Mouse (Mus musculus) MEL (cell line): Measurements from ENCODE around the gene Fam214a. TPM values are rescaled to one million over a fixed set of nuclear protein-coding genes. Genes with fewer than 3 reads are reported as not detected.

ENCODE experiments used
- DNase-seq: peaks from one replicate; pipeline ENCODE4 v3.0.0; 2011; ENCODE audit warnings: low read depth, low spot score
- H3K27ac ChIP-seq: 2 replicates; pipeline ENCODE4 v1.5.1; 2012; ENCODE audit warnings: low read depth, mild to moderate bottlenecking, control low read depth, low read length, moderate library complexity; ENCODE audit not compliant: control insufficient read depth
- H3K27me3 ChIP-seq, 2 experiments: fragments of 150-350 bp in 1 of 2; sonication (generic) in 1 of 2; 2 replicates each; pipeline ENCODE4 v1.6.1; 2012; ENCODE audit warnings: low read length in 2 of 2, mild to moderate bottlenecking in 2 of 2, improper control_type of control experiment in 1 of 2, moderate library complexity in 1 of 2; ENCODE audit not compliant: insufficient read depth in 2 of 2, control insufficient read depth in 1 of 2
- H3K36me3 ChIP-seq, 2 experiments: 2 replicates each; pipeline ENCODE4 v1.6.1; 2012 to 2014; ENCODE audit warnings: low read length in 2 of 2, improper control_type of control experiment in 1 of 2, inconsistent platforms in 1 of 2, mild to moderate bottlenecking in 1 of 2; ENCODE audit not compliant: insufficient read depth in 2 of 2, control insufficient read depth in 1 of 2
- H3K4me1 ChIP-seq, 2 experiments: fragments of 150-350 bp in 1 of 2; sonication (generic) in 1 of 2; 2 replicates each; pipeline ENCODE4 v1.6.1; 2012; ENCODE audit warnings: low read length in 2 of 2, improper control_type of control experiment in 1 of 2, mild to moderate bottlenecking in 1 of 2; ENCODE audit not compliant: insufficient read depth in 2 of 2, control insufficient read depth in 1 of 2
- H3K4me3 ChIP-seq, 2 experiments: fragments of 150-350 bp in 1 of 2; sonication (generic) in 1 of 2; 2 replicates each; pipeline ENCODE4 v1.5.1; 2012; ENCODE audit warnings: low read depth in 2 of 2, low read length in 2 of 2, mild to moderate bottlenecking in 2 of 2, moderate library complexity in 2 of 2, control low read depth in 1 of 2, improper control_type of control experiment in 1 of 2; ENCODE audit not compliant: control insufficient read depth in 1 of 2, insufficient read depth in 1 of 2
- H3K79me2 ChIP-seq: 2 replicates; pipeline ENCODE4 v1.6.1; 2012; ENCODE audit warnings: mild to moderate bottlenecking, low read length, moderate library complexity; ENCODE audit not compliant: control insufficient read depth, poor library complexity, insufficient read depth
- H3K9ac ChIP-seq: 2 replicates; pipeline ENCODE4 v1.6.1; 2012; ENCODE audit warnings: low read depth, mild to moderate bottlenecking, control low read depth, low read length, moderate library complexity; ENCODE audit not compliant: control insufficient read depth, poor library complexity, severe bottlenecking
- H3K9me3 ChIP-seq: fragments of 150-350 bp; sonication (generic); replicated peaks from 2 replicates; pipeline ENCODE4 v1.6.1; 2012; ENCODE audit warnings: mild to moderate bottlenecking, low read length, improper control_type of control experiment, moderate library complexity; ENCODE audit not compliant: insufficient read depth
- BHLHE40 ChIP-seq: IDR thresholded peaks from 2 replicates; pipeline ENCODE4 v1.6.1; 2012; ENCODE audit warnings: low read depth, mild to moderate bottlenecking, inconsistent platforms, low read length, improper control_type of control experiment, borderline replicate concordance
- CHD2 ChIP-seq: IDR thresholded peaks from 2 replicates; pipeline ENCODE4 v1.6.1; 2011; ENCODE audit warnings: low read length, improper control_type of control experiment
- E2F4 ChIP-seq: IDR thresholded peaks from 2 replicates; pipeline ENCODE4 v1.6.1; 2011; ENCODE audit warnings: low read depth, low read length, improper control_type of control experiment, borderline replicate concordance
- ELF1 ChIP-seq: IDR thresholded peaks from 2 replicates; pipeline ENCODE4 v1.6.1; 2014; ENCODE audit warnings: low read depth, mild to moderate bottlenecking, inconsistent platforms, low read length, improper control_type of control experiment, moderate library complexity
- EP300 ChIP-seq, 2 experiments: IDR thresholded peaks; 2 replicates each; pipeline ENCODE4 v1.6.1; 2011; ENCODE audit warnings: improper control_type of control experiment in 2 of 2, low read length in 2 of 2, low read depth in 1 of 2, mild to moderate bottlenecking in 1 of 2
- GABPA ChIP-seq: IDR thresholded peaks from 2 replicates; pipeline ENCODE4 v1.6.1; 2012; ENCODE audit warnings: low read depth, mild to moderate bottlenecking, inconsistent platforms, low read length, improper control_type of control experiment, moderate library complexity
- HCFC1 ChIP-seq: IDR thresholded peaks from 2 replicates; pipeline ENCODE4 v1.6.1; 2012; ENCODE audit warnings: low read depth, mild to moderate bottlenecking, inconsistent platforms, low read length, improper control_type of control experiment, moderate library complexity
- KAT2A ChIP-seq: conservative IDR thresholded peaks from 2 replicates; pipeline ENCODE4 v1.6.1; 2012; ENCODE audit warnings: low read depth, low read length, improper control_type of control experiment, inconsistent platforms
- MAFK ChIP-seq: IDR thresholded peaks from 2 replicates; pipeline ENCODE4 v1.6.1; 2011; ENCODE audit warnings: low read depth, mild to moderate bottlenecking, low read length, improper control_type of control experiment, borderline replicate concordance
- MAZ ChIP-seq: IDR thresholded peaks from 2 replicates; pipeline ENCODE4 v1.6.1; 2012; ENCODE audit warnings: low read depth, mild to moderate bottlenecking, inconsistent platforms, low read length, improper control_type of control experiment
- MEF2A ChIP-seq: IDR thresholded peaks from 2 replicates; pipeline ENCODE4 v1.6.1; 2014; ENCODE audit warnings: low read depth, mild to moderate bottlenecking, inconsistent platforms, low read length, improper control_type of control experiment; ENCODE audit not compliant: poor library complexity, insufficient replicate concordance, severe bottlenecking; ENCODE audit errors: extremely low read depth
- MYC ChIP-seq: IDR thresholded peaks from 2 replicates; pipeline ENCODE4 v1.6.1; 2011; ENCODE audit warnings: low read depth, mild to moderate bottlenecking, low read length, improper control_type of control experiment, moderate library complexity
- NELFE ChIP-seq: IDR thresholded peaks from 2 replicates; pipeline ENCODE4 v1.6.1; 2011; ENCODE audit warnings: low read depth, low read length, improper control_type of control experiment
- POLR2A ChIP-seq, 2 experiments: IDR thresholded peaks; 2 replicates each; pipeline ENCODE4 v1.6.1; 2011 to 2012; ENCODE audit warnings: low read length in 2 of 2, mild to moderate bottlenecking in 2 of 2, control low read depth in 1 of 2, improper control_type of control experiment in 1 of 2, low read depth in 1 of 2, moderate library complexity in 1 of 2; ENCODE audit not compliant: control insufficient read depth in 1 of 2, insufficient read depth in 1 of 2, poor library complexity in 1 of 2
- POLR2AphosphoS2 ChIP-seq: IDR thresholded peaks from 2 replicates; pipeline ENCODE4 v1.6.1; 2011; ENCODE audit warnings: low read length, improper control_type of control experiment
- RAD21 ChIP-seq: IDR thresholded peaks from 2 replicates; pipeline ENCODE4 v1.6.1; 2011; ENCODE audit warnings: mild to moderate bottlenecking, low read depth, low read length, improper control_type of control experiment
- RCOR1 ChIP-seq: IDR thresholded peaks from 2 replicates; pipeline ENCODE4 v1.6.1; 2012; ENCODE audit warnings: low read depth, mild to moderate bottlenecking, inconsistent platforms, low read length, improper control_type of control experiment
- UBTF ChIP-seq: IDR thresholded peaks from 2 replicates; pipeline ENCODE4 v1.6.1; 2012; ENCODE audit warnings: low read depth, mild to moderate bottlenecking, inconsistent platforms, low read length, improper control_type of control experiment, moderate library complexity, borderline replicate concordance; ENCODE audit not compliant: insufficient read depth
- USF2 ChIP-seq, 2 experiments: IDR thresholded peaks; 2 replicates each; pipeline ENCODE4 v1.6.1; 2011 to 2012; ENCODE audit warnings: improper control_type of control experiment in 2 of 2, low read length in 2 of 2, borderline replicate concordance in 1 of 2, inconsistent platforms in 1 of 2, low read depth in 1 of 2, mild to moderate bottlenecking in 1 of 2; ENCODE audit not compliant: insufficient read depth in 1 of 2
- ZMIZ1 ChIP-seq: IDR thresholded peaks from 2 replicates; pipeline ENCODE4 v1.6.1; 2012; ENCODE audit warnings: low read depth, mild to moderate bottlenecking, inconsistent platforms, low read length, improper control_type of control experiment, moderate library complexity
- polyA plus RNA-seq, 2 experiments: library from polyadenylated mRNA; stranded (reverse) in 1 of 2; unstranded in 1 of 2; fragments of >175 nt in 1 of 2; fragments of >200 nt in 1 of 2; gene quantifications; 2 replicates each; pipeline versions ENCODE4 v1.2.1 to v1.2.4; 2012; ENCODE audit warnings: low replicate concordance in 2 of 2, low read depth in 1 of 2; ENCODE audit not compliant: insufficient read length in 2 of 2, insufficient read depth in 1 of 2, missing spikeins in 1 of 2
- total RNA-seq: library from RNA; depleted of rRNA; stranded (reverse); fragments of 300-350 nt; gene quantifications from 2 replicates; pipeline ENCODE4 v1.2.3, GENCODE M21; 2012

The Fam214a gene
- total and polyA plus RNA-seq, 3 experiments, result 2.3 to 3.9 TPM; not detected in 1

GRCm38 (mm10) chr9:74911919-74912318 lies 40.8 kb upstream of the Fam214a start:
- Histone ChIP-seq H3K4me1 (no peaks in the 10 kb centered on the region), H3K27me3 (no peaks in the 10 kb centered on the region; a peak in 3 of 4 replicates), H3K27ac (no peak overlapping the region), H3K9ac (no peak overlapping the region), H3K36me3 (no peaks in the 10 kb centered on the region), H3K9me3 (no peaks in the 10 kb centered on the region), H3K4me3 (no peak overlapping the region), H3K79me2 (no peaks in the 10 kb centered on the region)
- TF ChIP-seq ELF1, result no peak
- TF ChIP-seq NELFE, result no peak
- no peak for TF ChIP-seq POLR2A (IDR thresholded peaks at IDR 0.05; ENCODE audit: control insufficient read depth in 1 of 2, insufficient read depth in 1 of 2, low read depth in 1 of 2, low read length in 2 of 2, poor library complexity in 1 of 2)
- no peak for TF ChIP-seq RCOR1
- TF ChIP-seq USF2 (IDR thresholded peaks at IDR 0.05; ENCODE audit: borderline replicate concordance in 1 of 2, insufficient read depth in 1 of 2, low read depth in 1 of 2, low read length in 2 of 2), result no peak
- no peak for TF ChIP-seq POLR2AphosphoS2
- TF ChIP-seq MYC, result no peak
- no peak for TF ChIP-seq MAZ
- TF ChIP-seq KAT2A, result no peak
- no peak for TF ChIP-seq BHLHE40
- TF ChIP-seq CHD2, result no peak
- TF ChIP-seq HCFC1, result no peak
- TF ChIP-seq E2F4, result no peak
- TF ChIP-seq ZMIZ1, result no peak
- no peak for TF ChIP-seq MEF2A
- TF ChIP-seq UBTF, result no peak
- no peak for TF ChIP-seq MAFK
- no peak for TF ChIP-seq GABPA
- no peak for TF ChIP-seq RAD21
- no peak for DNase-seq

- Histone ChIP-seq H3K27ac (no peak overlapping the region), H3K4me1 (no peaks in the 10 kb centered on the region)
These were observed 39.9 kb upstream of the Fam214a start for GRCm38 (mm10) chr9:74912619-74913376.

More at GRCm38 (mm10) chr9:74912619-74913376, 39.9 kb upstream of the Fam214a start:
- Histone ChIP-seq H3K79me2 (no peaks in the 10 kb centered on the region), H3K9ac (no peak overlapping the region), H3K4me3 (no peak overlapping the region), H3K27me3 (no peaks in the 10 kb centered on the region; a peak in 3 of 4 replicates), H3K36me3 (no peaks in the 10 kb centered on the region), H3K9me3 (no peaks in the 10 kb centered on the region)
- no peak for DNase-seq
- TF ChIP-seq KAT2A (no peak), MEF2A (no peak), EP300 (IDR thresholded peaks at IDR 0.05; ENCODE audit: low read depth in 1 of 2, low read length in 2 of 2) (no peak), CHD2 (no peak)
- TF ChIP-seq, all 39 proteins: peak for 0
